Mouse (Mus musculus) cortical plate, adult 2 months (tissue): ENCODE data around the gene Frs2. TPM values are rescaled to one million over a fixed set of nuclear protein-coding genes. Genes with fewer than 3 reads are reported as not detected.

Source experiments
- H3K27ac ChIP-seq: fragments of 200-500 bp; 2 replicates; pipeline ENCODE4 v1.5.1; 2012; ENCODE audit warnings: low read length, control low read depth, inconsistent platforms; ENCODE audit not compliant: insufficient read depth
- H3K4me1 ChIP-seq: fragments of 200-500 bp; 2 replicates; pipeline ENCODE4 v1.6.1; 2011; ENCODE audit warnings: low read length; ENCODE audit not compliant: control insufficient read depth, insufficient read depth
- H3K4me3 ChIP-seq: fragments of 200-500 bp; 2 replicates; pipeline ENCODE4 v1.5.1; 2011; ENCODE audit warnings: mild to moderate bottlenecking, low read length, control low read depth; ENCODE audit not compliant: insufficient read depth
- CTCF ChIP-seq: fragments of 200-500 bp; IDR thresholded peaks from 2 replicates; pipeline ENCODE4 v1.5.1; 2011; ENCODE audit warnings: mild to moderate bottlenecking, control low read depth, low read length; ENCODE audit not compliant: insufficient read depth; ENCODE audit errors: extremely low read depth
- POLR2A ChIP-seq: fragments of 200-500 bp; IDR thresholded peaks from 2 replicates; pipeline ENCODE4 v1.6.1; 2011; ENCODE audit warnings: mild to moderate bottlenecking, low read length, control low read depth; ENCODE audit not compliant: insufficient read depth; ENCODE audit errors: extremely low read depth
- polyA plus RNA-seq: library from polyadenylated mRNA; depleted of rRNA; stranded (reverse); fragments of >200 nt; gene quantifications from 2 replicates; pipeline ENCODE4 v1.2.3, GENCODE M21; 2012

Frs2 gene
- polyA plus RNA-seq, 1 experiment: 35.9 TPM

- 0 out of 2 replicates have a peak, but pooled peaks cover 2% of the 10 kb centered on the region for H3K4me1 ChIP-seq
- TF ChIP-seq POLR2A: no peak
- TF ChIP-seq CTCF: no peak
- H3K4me3 ChIP-seq: no peak overlapping the region
- no peak overlapping the region for H3K27ac ChIP-seq
These were observed 38.1 kb downstream of the Frs2 start for GRCm38 (mm10) chr10:117110271-117110670.

- no peak overlapping the region for H3K27ac ChIP-seq
- H3K4me3 ChIP-seq: no peak overlapping the region
- no peak for TF ChIP-seq CTCF
- H3K4me1 ChIP-seq: no peaks in the 10 kb centered on the region
These were observed 41.6 kb downstream of the Frs2 start for GRCm38 (mm10) chr10:117106686-117107085.

- Histone ChIP-seq H3K4me1 (no peaks in the 10 kb centered on the region; the same call in 1 of the 2 replicates), H3K27ac (no peak overlapping the region), H3K4me3 (no peak overlapping the region)
- TF ChIP-seq POLR2A (no peak), CTCF (no peak)
These were observed 42.1 kb downstream of the Frs2 start for GRCm38 (mm10) chr10:117106244-117106643.

DNA sequence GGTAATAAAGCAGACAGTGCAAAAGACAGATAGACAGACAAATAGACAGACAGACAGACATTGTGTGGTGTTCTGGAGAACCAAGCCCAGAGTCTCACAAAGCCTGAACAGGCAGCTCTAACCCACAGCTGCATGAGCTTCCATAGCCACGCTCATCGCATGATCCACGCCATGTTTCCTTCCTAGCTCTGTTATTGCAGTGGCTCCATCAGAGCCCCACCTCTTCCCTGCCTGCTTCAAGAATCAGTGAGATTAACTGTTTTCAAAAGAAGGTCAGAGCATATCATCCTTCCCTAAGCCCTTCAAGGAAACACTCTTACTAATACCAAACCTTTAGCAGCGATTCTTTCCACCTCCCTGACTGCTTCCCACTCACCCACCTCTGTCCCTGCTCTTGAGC, 43.3 kb downstream of the Frs2 start:
- Histone ChIP-seq H3K27ac (no peak overlapping the region), H3K4me3 (no peak overlapping the region)
- no peak for TF ChIP-seq CTCF
- TF ChIP-seq POLR2A: no peak

GRCm38 (mm10) chr10:117103854-117104598, 44.3 kb downstream of the Frs2 start:
- no peaks in the 10 kb centered on the region; the same call in 1 of the 2 replicates for H3K4me1 ChIP-seq
- TF ChIP-seq CTCF (no peak), POLR2A (no peak)
- H3K4me3 ChIP-seq: no peak overlapping the region
- H3K27ac ChIP-seq: no peak overlapping the region

More for the DNA sequence above, 43.3 kb downstream of the Frs2 start:
- H3K4me1 ChIP-seq: no peaks in the 10 kb centered on the region; the same call in 1 of the 2 replicates

DNA sequence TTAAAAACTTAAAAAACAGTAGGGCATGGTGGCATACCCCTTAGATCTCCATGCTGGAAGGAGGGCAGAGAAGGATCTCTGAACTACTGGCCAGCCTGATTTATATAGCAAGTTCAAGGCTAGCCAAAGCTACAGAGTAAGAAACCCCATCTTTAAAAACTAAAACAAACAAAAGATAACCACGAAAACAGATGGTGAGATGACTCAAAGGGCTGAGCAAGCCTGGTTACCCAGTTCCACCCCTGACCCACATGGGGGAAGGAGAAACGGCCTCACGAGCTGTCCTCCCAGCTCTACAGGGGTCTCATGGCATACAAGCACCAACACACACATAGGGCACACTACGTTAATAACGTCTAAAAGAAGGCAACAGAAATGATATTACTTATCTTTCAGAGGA, 48.2 kb downstream of the Frs2 start:
- no peak overlapping the region for H3K4me3 ChIP-seq
- TF ChIP-seq POLR2A: no peak
- TF ChIP-seq CTCF: no peak

GRCm38 (mm10) chr10:117097116-117097698, 51.1 kb downstream of the Frs2 start:
- H3K4me1 ChIP-seq: peaks cover 7% of the 10 kb centered on the region
- no peak overlapping the region for H3K27ac ChIP-seq
- H3K4me3 ChIP-seq: no peak overlapping the region
- TF ChIP-seq CTCF: no peak
- no peak for TF ChIP-seq POLR2A

More for the DNA sequence above, 48.2 kb downstream of the Frs2 start:
- no peak overlapping the region for H3K27ac ChIP-seq
- H3K4me1 ChIP-seq: no peaks in the 10 kb centered on the region; the same call in 1 of the 2 replicates

GRCm38 (mm10) chr10:117096096-117096495, 52.2 kb downstream of the Frs2 start:
- no peak for TF ChIP-seq POLR2A
- no peak for TF ChIP-seq CTCF
- peaks cover 7% of the 10 kb centered on the region for H3K4me1 ChIP-seq
- no peak overlapping the region for H3K27ac ChIP-seq
- no peak overlapping the region for H3K4me3 ChIP-seq

- no peak overlapping the region for H3K4me3 ChIP-seq
- TF ChIP-seq POLR2A (no peak), CTCF (no peak)
- H3K27ac ChIP-seq: no peak overlapping the region
- H3K4me1 ChIP-seq: peaks cover 7% of the 10 kb centered on the region
These were observed 53.6 kb downstream of the Frs2 start for GRCm38 (mm10) chr10:117094504-117095329.
